Mouse (Mus musculus) megakaryocyte, embryonic 14.5 days (primary cell): ENCODE data around the gene Rcc2.

Source experiments
- FLI1 ChIP-seq: IDR thresholded peaks from 2 replicates; pipeline ENCODE4 v1.6.1; 2012; ENCODE audit warnings: low read length, inconsistent platforms, mixed read lengths
- GATA1 ChIP-seq: IDR thresholded peaks from 3 replicates; pipeline ENCODE4 v1.6.1; 2012; ENCODE audit warnings: mixed read lengths, low read length, inconsistent platforms, borderline replicate concordance

DNA sequence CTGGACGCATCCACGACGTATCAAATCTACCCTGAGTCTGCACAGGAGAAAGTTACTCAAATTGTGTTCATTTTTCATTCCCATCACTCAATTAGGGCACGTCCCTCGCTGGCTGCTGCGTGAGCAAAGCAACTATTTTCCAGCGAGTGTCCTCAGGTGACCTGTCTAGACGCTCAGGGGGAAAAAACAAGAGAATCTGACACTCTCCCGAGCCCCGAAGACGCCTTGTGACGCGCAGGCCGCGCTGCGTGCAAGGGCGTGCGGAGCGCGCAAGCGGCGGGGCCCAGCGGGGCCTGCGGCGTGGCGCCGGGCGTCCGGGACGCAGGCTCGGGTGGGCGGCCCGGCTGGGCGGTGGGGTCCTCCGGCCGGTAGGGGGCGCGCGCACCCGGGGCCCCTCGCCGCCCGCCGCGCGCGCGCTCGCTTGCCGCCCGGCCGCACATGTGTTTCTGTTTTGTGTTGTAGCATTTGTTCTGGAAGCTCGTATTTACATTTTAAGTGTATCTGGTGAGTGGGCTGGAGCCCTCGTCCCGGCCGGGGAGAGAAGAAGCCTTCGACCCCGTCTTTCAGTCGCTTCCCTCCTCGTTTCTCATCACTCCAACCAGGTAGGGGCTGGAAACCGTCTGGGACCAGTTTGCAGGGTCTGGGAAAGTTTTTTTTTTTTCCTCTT is 841 bp downstream of the Rcc2 start:
- TF ChIP-seq GATA1, result no peak
- TF ChIP-seq FLI1, result no peak
